Mouse (Mus musculus) ES-Bruce4 (cell line): ENCODE data around the gene Arhgef26. TPM values are rescaled to one million over a fixed set of nuclear protein-coding genes. Genes with fewer than 3 reads are reported as not detected.

Source experiments
- H3K27ac ChIP-seq: 2 replicates; pipeline ENCODE4 v1.5.1; 2012; ENCODE audit warnings: low read length, inconsistent platforms; ENCODE audit not compliant: insufficient read depth
- H3K27me3 ChIP-seq: 2 replicates; pipeline ENCODE4 v1.6.1; 2012; ENCODE audit warnings: mild to moderate bottlenecking, low read length, inconsistent platforms; ENCODE audit not compliant: control insufficient read depth, poor library complexity, insufficient read depth, severe bottlenecking
- H3K36me3 ChIP-seq: 2 replicates; pipeline ENCODE4 v1.6.1; 2012; ENCODE audit warnings: inconsistent platforms, mild to moderate bottlenecking, low read length, moderate library complexity; ENCODE audit not compliant: control insufficient read depth, poor library complexity, insufficient read depth, severe bottlenecking
- H3K4me1 ChIP-seq: one replicate; pipeline ENCODE4 v1.8.1; 2011; ENCODE audit warnings: low read length; ENCODE audit not compliant: control insufficient read depth, insufficient read depth
- H3K4me3 ChIP-seq: 2 replicates; pipeline ENCODE4 v1.5.1; 2011; ENCODE audit warnings: low read depth, mild to moderate bottlenecking, low read length
- H3K9ac ChIP-seq: 2 replicates; pipeline ENCODE4 v1.6.1; 2012; ENCODE audit warnings: low read depth, mild to moderate bottlenecking, inconsistent platforms; ENCODE audit not compliant: poor library complexity, severe bottlenecking
- H3K9me3 ChIP-seq: replicated peaks from 2 replicates; pipeline ENCODE4 v1.6.1; 2012; ENCODE audit warnings: mild to moderate bottlenecking, low read length, inconsistent platforms; ENCODE audit not compliant: control insufficient read depth, poor library complexity, insufficient read depth, severe bottlenecking
- CTCF ChIP-seq: IDR thresholded peaks from one replicate; pipeline ENCODE4 v1.8.1; 2011; ENCODE audit warnings: low read depth, low read length
- EP300 ChIP-seq: IDR thresholded peaks from 2 replicates; pipeline ENCODE4 v1.6.1; 2011; ENCODE audit warnings: low read depth, low read length; ENCODE audit not compliant: insufficient read depth
- POLR2A ChIP-seq: IDR thresholded peaks from one replicate; pipeline ENCODE4 v1.8.1; 2011; ENCODE audit warnings: low read length; ENCODE audit not compliant: insufficient read depth
- polyA plus RNA-seq: library from polyadenylated mRNA; stranded (reverse); fragments of >200 nt; gene quantifications from 2 replicates; pipeline ENCODE4 v1.2.4, GENCODE M21; 2011; ENCODE audit warnings: low read depth; ENCODE audit not compliant: missing spikeins, insufficient read depth, insufficient read length

Arhgef26 gene
- polyA plus RNA-seq, 1 experiment, result 11.9 TPM

- Histone ChIP-seq H3K36me3 (peaks cover 35% of the 10 kb centered on the region), H3K27me3 (no peaks in the 10 kb centered on the region), H3K4me1 (no peaks in the 10 kb centered on the region), H3K9me3 (no peaks in the 10 kb centered on the region), H3K4me3 (no peak overlapping the region), H3K27ac (no peak overlapping the region), H3K9ac (no peak overlapping the region)
- no peak for TF ChIP-seq POLR2A
These were observed 161.2 kb downstream of the Arhgef26 start for GRCm38 (mm10) chr3:62499327-62499726.

GRCm38 (mm10) chr3:62505166-62505900, 167.2 kb downstream of the Arhgef26 start:
- no peak overlapping the region for H3K27ac ChIP-seq
- no peaks in the 10 kb centered on the region for H3K27me3 ChIP-seq
- H3K36me3 ChIP-seq, result peaks cover 13% of the 10 kb centered on the region
- no peaks in the 10 kb centered on the region for H3K9me3 ChIP-seq
- peak overlapping the region; percentile 81 for H3K9ac ChIP-seq
- TF ChIP-seq CTCF, result no peak
- H3K4me1 ChIP-seq, result no peaks in the 10 kb centered on the region
- H3K4me3 ChIP-seq, result no peak overlapping the region

GRCm38 (mm10) chr3:62506488-62507205, 168.5 kb downstream of the Arhgef26 start, which contains the start of gene Dhx36:
Dhx36 (minus strand) TSS chr3:62507004.
- peak within 1 kb of the TSS; percentile 88 for H3K4me3 ChIP-seq
- H3K36me3 ChIP-seq, result peaks cover 3% of the 10 kb centered on the region
- H3K9me3 ChIP-seq, result no peaks in the 10 kb centered on the region
- no peak for TF ChIP-seq EP300
- peak; percentile 37 for TF ChIP-seq POLR2A
- H3K9ac ChIP-seq, result peak within 1 kb of the TSS; percentile 96
- no peak within 1 kb of the TSS for H3K27ac ChIP-seq
- H3K4me1 ChIP-seq, result no peaks in the 10 kb centered on the region
- no peaks in the 10 kb centered on the region for H3K27me3 ChIP-seq

- H3K36me3 ChIP-seq, result no peaks in the 10 kb centered on the region; the same call in 1 of the 2 replicates
- TF ChIP-seq POLR2A, result no peak
- no peak for TF ChIP-seq CTCF
- TF ChIP-seq EP300, result no peak
- no peaks in the 10 kb centered on the region for H3K9me3 ChIP-seq
- 0 out of 2 replicates have a peak overlapping the region, but pooled peaks have one; percentile 1 for H3K9ac ChIP-seq
- H3K4me3 ChIP-seq, result peak overlapping the region; percentile 88
- H3K27ac ChIP-seq, result no peak overlapping the region
- H3K27me3 ChIP-seq, result no peaks in the 10 kb centered on the region
- no peaks in the 10 kb centered on the region for H3K4me1 ChIP-seq
These were observed 169.1 kb downstream of the Arhgef26 start for GRCm38 (mm10) chr3:62507206-62507647.

Other genes with a start within 250 kb of the Arhgef26 start
- gene Dhx36, start 168.7 kb downstream of the Arhgef26 start, polyA plus RNA-seq, result 65.1 and 67.3 TPM in 2 replicates